Mouse (Mus musculus): Measurements from ENCODE around the gene Apoe. TPM values are rescaled to one million over a fixed set of nuclear protein-coding genes. Genes with fewer than 3 reads are reported as not detected.

Gene Apoe
- total and polyA plus RNA-seq, 3 experiments: 33.3 to 61.4 TPM; not detected in 1

GRCm38 (mm10) chr7:19680702-19681101, 18.3 kb downstream of the Apoe start:
- Histone ChIP-seq H3K27ac (ENCODE audit: control insufficient read depth, low read depth, low read length) (no peak overlapping the region), H3K9me3 (replicated peaks; ENCODE audit: insufficient read depth, low read length) (no peaks in the 10 kb centered on the region), H3K9ac (ENCODE audit: control insufficient read depth, low read depth, low read length, poor library complexity, severe bottlenecking) (no peak overlapping the region), H3K79me2 (ENCODE audit: control insufficient read depth, insufficient read depth, low read length, poor library complexity) (no peaks in the 10 kb centered on the region), H3K4me3 (ENCODE audit: control insufficient read depth in 1 of 2, insufficient read depth in 1 of 2, low read depth in 2 of 2, low read length in 2 of 2) (no peak overlapping the region), H3K4me1 (ENCODE audit: control insufficient read depth in 1 of 2, insufficient read depth in 2 of 2, low read length in 2 of 2) (no peaks in the 10 kb centered on the region), H3K27me3 (ENCODE audit: control insufficient read depth in 1 of 2, insufficient read depth in 2 of 2, low read length in 2 of 2) (no peaks in the 10 kb centered on the region), H3K36me3 (ENCODE audit: control insufficient read depth in 1 of 2, insufficient read depth in 2 of 2, low read length in 2 of 2) (no peaks in the 10 kb centered on the region; a peak in 1 of 4 replicates)
- TF ChIP-seq ETS1 (IDR thresholded peaks at IDR 0.05; ENCODE audit: low read depth, low read length) (no peak), ZMIZ1 (IDR thresholded peaks at IDR 0.05; ENCODE audit: low read depth, low read length) (no peak), ZNF384 (IDR thresholded peaks at IDR 0.05; ENCODE audit: low read depth, low read length) (no peak), GABPA (IDR thresholded peaks at IDR 0.05; ENCODE audit: low read depth, low read length) (no peak), GATA1 (IDR thresholded peaks at IDR 0.05; ENCODE audit: low read depth, low read length) (no peak), CHD1 (IDR thresholded peaks at IDR 0.05; ENCODE audit: low read depth, low read length) (no peak), JUND (IDR thresholded peaks at IDR 0.05; ENCODE audit: low read depth, low read length) (no peak), MYB (IDR thresholded peaks at IDR 0.05; ENCODE audit: low read depth, low read length) (no peak), ZC3H11A (IDR thresholded peaks at IDR 0.05; ENCODE audit: low read depth, low read length) (no peak), TBP (IDR thresholded peaks at IDR 0.05; ENCODE audit: low read depth, low read length) (no peak), EP300 (IDR thresholded peaks at IDR 0.05; ENCODE audit: low read depth in 1 of 2, low read length in 2 of 2) (no peak), SMC3 (IDR thresholded peaks at IDR 0.05; ENCODE audit: low read depth, low read length) (no peak), BHLHE40 (IDR thresholded peaks at IDR 0.05; ENCODE audit: borderline replicate concordance, low read depth, low read length) (no peak), TAL1 (IDR thresholded peaks at IDR 0.05; ENCODE audit: low read length) (no peak), USF1 (IDR thresholded peaks at IDR 0.05; ENCODE audit: low read depth, low read length) (no peak), MAX (IDR thresholded peaks at IDR 0.05; ENCODE audit: low read length) (no peak), KAT2A (conservative IDR thresholded peaks at IDR 0.05; ENCODE audit: low read depth, low read length) (no peak)
- no peak for DNase-seq (ENCODE audit: low read depth, low spot score)

DNA sequence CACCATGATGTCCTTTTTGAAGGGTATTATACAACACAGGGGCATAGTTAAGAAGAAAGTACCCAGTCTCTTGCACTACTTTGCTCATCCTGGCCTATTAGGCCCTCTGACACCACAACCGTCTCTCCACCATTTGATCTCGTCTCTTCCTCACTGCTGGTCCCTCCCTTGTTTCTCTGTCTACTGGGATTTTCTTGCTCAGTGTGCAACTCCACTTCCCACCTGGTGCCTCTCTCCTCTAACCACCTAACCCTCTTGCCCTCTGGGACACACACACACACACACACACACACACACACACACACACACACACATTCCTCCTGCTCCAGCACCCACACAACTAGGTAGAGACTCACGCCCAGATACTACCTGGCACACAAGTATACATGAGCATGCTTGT, 20.1 kb downstream of the Apoe start:
- no peak for DNase-seq (ENCODE audit: low read depth, low spot score)
- no peaks in the 10 kb centered on the region for H3K4me1 ChIP-seq (ENCODE audit: control insufficient read depth in 1 of 2, insufficient read depth in 2 of 2, low read length in 2 of 2)
- H3K36me3 ChIP-seq (ENCODE audit: control insufficient read depth in 1 of 2, insufficient read depth in 2 of 2, low read length in 2 of 2): no peaks in the 10 kb centered on the region; a peak in 1 of 4 replicates
- H3K9me3 ChIP-seq (replicated peaks; ENCODE audit: insufficient read depth, low read length): no peaks in the 10 kb centered on the region
- H3K27ac ChIP-seq (ENCODE audit: control insufficient read depth, low read depth, low read length): no peak overlapping the region
- no peak overlapping the region for H3K4me3 ChIP-seq (ENCODE audit: control insufficient read depth in 1 of 2, insufficient read depth in 1 of 2, low read depth in 2 of 2, low read length in 2 of 2)
- H3K27me3 ChIP-seq (ENCODE audit: control insufficient read depth in 1 of 2, insufficient read depth in 2 of 2, low read length in 2 of 2): no peaks in the 10 kb centered on the region
- TF ChIP-seq KAT2A (conservative IDR thresholded peaks at IDR 0.05; ENCODE audit: low read depth, low read length) (no peak), ELF1 (IDR thresholded peaks at IDR 0.05; ENCODE audit: low read depth, low read length) (no peak), TCF12 (IDR thresholded peaks at IDR 0.05; ENCODE audit: low read depth, low read length) (no peak), TAL1 (IDR thresholded peaks at IDR 0.05; ENCODE audit: low read length) (no peak), CHD1 (IDR thresholded peaks at IDR 0.05; ENCODE audit: low read depth, low read length) (no peak), NRF1 (IDR thresholded peaks at IDR 0.05; ENCODE audit: insufficient read depth, low read depth, low read length, poor library complexity, severe bottlenecking) (no peak), MYB (IDR thresholded peaks at IDR 0.05; ENCODE audit: low read depth, low read length) (no peak), SMC3 (IDR thresholded peaks at IDR 0.05; ENCODE audit: low read depth, low read length) (no peak), MAX (IDR thresholded peaks at IDR 0.05; ENCODE audit: low read length) (no peak)
- no peak overlapping the region for H3K9ac ChIP-seq (ENCODE audit: control insufficient read depth, low read depth, low read length, poor library complexity, severe bottlenecking)
- no peaks in the 10 kb centered on the region for H3K79me2 ChIP-seq (ENCODE audit: control insufficient read depth, insufficient read depth, low read length, poor library complexity)

Data from MEL (cell line).